Mouse (Mus musculus) liver, adult 2 months (tissue): ENCODE measurements around the gene Mettl7b.
A peak's percentile ranks its signal among the peaks of the same experiment; 100 is the strongest.

ENCODE experiments used
- CTCF ChIP-seq: fragments of 200-500 bp; IDR thresholded peaks from 2 replicates; pipeline ENCODE4 v1.5.1; 2011; ENCODE audit warnings: low read depth, low read length, control low read depth
- POLR2A ChIP-seq: fragments of 200-500 bp; IDR thresholded peaks from 2 replicates; pipeline ENCODE4 v1.6.1; 2011; ENCODE audit warnings: low read length, control low read depth; ENCODE audit not compliant: insufficient read depth; ENCODE audit errors: extremely low read depth

- TF ChIP-seq CTCF (peak; percentile 78), POLR2A (no peak)
These were observed 16.8 kb upstream of the Mettl7b start for GRCm38 (mm10) chr10:128977522-128978114.
